Mouse (Mus musculus) kidney, adult 2 months (tissue): ENCODE results near the gene Gm27021.

ENCODE experiments used
- CTCF ChIP-seq: fragments of 200-500 bp; conservative IDR thresholded peaks from 2 replicates; pipeline ENCODE4 v1.5.1; 2011; ENCODE audit warnings: low read depth, mild to moderate bottlenecking, control low read depth, low read length, moderate library complexity, mixed read lengths; ENCODE audit not compliant: insufficient read depth, insufficient read length
- POLR2A ChIP-seq: fragments of 200-500 bp; IDR thresholded peaks from one replicate; pipeline ENCODE4 v1.6.1; 2011; ENCODE audit warnings: low read depth, low read length, control low read depth

DNA sequence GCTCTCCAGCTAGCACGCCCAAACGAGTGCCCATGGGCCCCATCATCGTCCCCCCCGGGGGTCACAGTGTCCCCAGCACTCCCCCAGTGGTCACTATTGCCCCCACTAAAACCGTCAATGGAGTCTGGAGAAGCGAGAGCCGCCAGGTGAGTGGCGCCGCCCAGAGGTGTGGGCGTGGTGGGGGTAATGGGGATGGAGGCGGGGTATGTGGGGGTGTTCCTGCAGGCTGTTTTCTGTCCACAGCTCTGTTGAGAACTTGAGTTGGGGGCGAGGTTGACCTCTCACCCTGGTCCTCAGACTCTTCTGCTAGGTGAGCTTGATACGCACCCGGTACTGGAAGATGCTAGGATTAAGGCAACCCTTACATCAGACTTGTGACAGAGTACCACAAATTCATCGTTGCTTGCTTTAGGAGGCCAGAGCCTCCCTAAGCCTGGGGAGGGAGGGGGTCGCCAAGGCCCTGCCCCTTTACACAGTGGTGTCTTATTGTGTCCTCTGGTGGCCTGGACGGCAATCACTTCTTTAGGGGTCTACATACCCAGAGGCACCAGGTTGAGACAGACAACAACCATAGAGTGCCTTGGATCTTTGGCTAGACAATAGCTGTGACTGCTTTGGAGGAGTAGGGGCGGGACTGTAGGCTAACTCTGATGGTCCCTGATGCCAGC lies 105.1 kb downstream of the Gm27021 start:
- TF ChIP-seq POLR2A (no peak), CTCF (no peak)
